Mouse (Mus musculus): ENCODE data around the gene Otud7a. TPM values are rescaled to one million over a fixed set of nuclear protein-coding genes. Genes with fewer than 3 reads are reported as not detected.

Otud7a gene
- polyA plus RNA-seq, 1 experiment from 2014 or later = 0.16 TPM

- no peak overlapping the region for H3K4me3 ChIP-seq (ENCODE audit: low read length)
- no peak for ATAC-seq (replicated peaks; ENCODE audit: extremely low read depth, insufficient read depth, low FRiP score)
- H3K36me3 ChIP-seq (ENCODE audit: control insufficient read depth, insufficient read depth) = no peaks in the 10 kb centered on the region
- no peak overlapping the region for H3K27ac ChIP-seq (ENCODE audit: low read length)
- H3K9me3 ChIP-seq (replicated peaks; ENCODE audit: control insufficient read depth, low read length) = no peaks in the 10 kb centered on the region
- WGBS = 63% methylated on average over 2 of the region's 2 CpGs
- no peaks in the 10 kb centered on the region for H3K4me1 ChIP-seq (ENCODE audit: control insufficient read depth, insufficient read depth, low read length)
- H3K27me3 ChIP-seq (ENCODE audit: control insufficient read depth, insufficient read depth, low read length) = no peaks in the 10 kb centered on the region
- H3K9ac ChIP-seq (ENCODE audit: low read length) = no peak overlapping the region
- no peak overlapping the region for H3K4me2 ChIP-seq (ENCODE audit: low read depth, low read length)
These were observed 145.8 kb downstream of the Otud7a start for GRCm38 (mm10) chr7:63590305-63590704.

GRCm38 (mm10) chr7:63591322-63591721 is 146.8 kb downstream of the Otud7a start:
- 64% methylated on average over 4 of the region's 4 CpGs for WGBS
- no peak overlapping the region for H3K4me3 ChIP-seq (ENCODE audit: low read length)
- ATAC-seq (replicated peaks; ENCODE audit: extremely low read depth, insufficient read depth, low FRiP score) = no peak
- H3K9ac ChIP-seq (ENCODE audit: low read length) = no peak overlapping the region
- no peaks in the 10 kb centered on the region for H3K9me3 ChIP-seq (replicated peaks; ENCODE audit: control insufficient read depth, low read length)
- H3K27ac ChIP-seq (ENCODE audit: low read length) = no peak overlapping the region
- no peaks in the 10 kb centered on the region for H3K27me3 ChIP-seq (ENCODE audit: control insufficient read depth, insufficient read depth, low read length)
- no peaks in the 10 kb centered on the region for H3K4me1 ChIP-seq (ENCODE audit: control insufficient read depth, insufficient read depth, low read length)
- no peak overlapping the region for H3K4me2 ChIP-seq (ENCODE audit: low read depth, low read length)
- H3K36me3 ChIP-seq (ENCODE audit: control insufficient read depth, insufficient read depth) = no peaks in the 10 kb centered on the region

- no peaks in the 10 kb centered on the region for H3K9me3 ChIP-seq (replicated peaks; ENCODE audit: control insufficient read depth, low read length)
- H3K27me3 ChIP-seq (ENCODE audit: control insufficient read depth, insufficient read depth, low read length) = no peaks in the 10 kb centered on the region
- H3K4me3 ChIP-seq (ENCODE audit: low read length) = no peak overlapping the region
- WGBS = 61% methylated on average over 3 of the region's 3 CpGs
- ATAC-seq (replicated peaks; ENCODE audit: extremely low read depth, insufficient read depth, low FRiP score) = no peak
- H3K36me3 ChIP-seq (ENCODE audit: control insufficient read depth, insufficient read depth) = no peaks in the 10 kb centered on the region
- no peak overlapping the region for H3K9ac ChIP-seq (ENCODE audit: low read length)
- no peak overlapping the region for H3K27ac ChIP-seq (ENCODE audit: low read length)
- H3K4me1 ChIP-seq (ENCODE audit: control insufficient read depth, insufficient read depth, low read length) = no peaks in the 10 kb centered on the region
- H3K4me2 ChIP-seq (ENCODE audit: low read depth, low read length) = no peak overlapping the region
These were observed 147.5 kb downstream of the Otud7a start for GRCm38 (mm10) chr7:63592061-63592460.

GRCm38 (mm10) chr7:63604827-63605226 is 160.3 kb downstream of the Otud7a start:
- H3K9me3 ChIP-seq (replicated peaks; ENCODE audit: control insufficient read depth, low read length) = no peaks in the 10 kb centered on the region
- no peak overlapping the region for H3K27ac ChIP-seq (ENCODE audit: low read length)
- H3K4me2 ChIP-seq (ENCODE audit: low read depth, low read length) = no peak overlapping the region
- no peak overlapping the region for H3K4me3 ChIP-seq (ENCODE audit: low read length)
- no peaks in the 10 kb centered on the region for H3K27me3 ChIP-seq (ENCODE audit: control insufficient read depth, insufficient read depth, low read length)
- no peaks in the 10 kb centered on the region for H3K4me1 ChIP-seq (ENCODE audit: control insufficient read depth, insufficient read depth, low read length)
- H3K36me3 ChIP-seq (ENCODE audit: control insufficient read depth, insufficient read depth) = no peaks in the 10 kb centered on the region
- 50% methylated on average over 1 of the region's 1 CpGs for WGBS
- H3K9ac ChIP-seq (ENCODE audit: low read length) = no peak overlapping the region
- no peak for ATAC-seq (replicated peaks; ENCODE audit: extremely low read depth, insufficient read depth, low FRiP score)

GRCm38 (mm10) chr7:63617018-63617417 is 172.5 kb downstream of the Otud7a start:
- no peak for ATAC-seq (replicated peaks; ENCODE audit: extremely low read depth, insufficient read depth, low FRiP score)
- Histone ChIP-seq H3K4me1 (ENCODE audit: control insufficient read depth, insufficient read depth, low read length) (no peaks in the 10 kb centered on the region), H3K36me3 (ENCODE audit: control insufficient read depth, insufficient read depth) (no peaks in the 10 kb centered on the region), H3K4me2 (ENCODE audit: low read depth, low read length) (no peak overlapping the region), H3K4me3 (ENCODE audit: low read length) (no peak overlapping the region), H3K9ac (ENCODE audit: low read length) (no peak overlapping the region), H3K27me3 (ENCODE audit: control insufficient read depth, insufficient read depth, low read length) (no peaks in the 10 kb centered on the region), H3K27ac (ENCODE audit: low read length) (no peak overlapping the region), H3K9me3 (replicated peaks; ENCODE audit: control insufficient read depth, low read length) (no peaks in the 10 kb centered on the region)
- 69% methylated on average over 3 of the region's 3 CpGs for WGBS

- Histone ChIP-seq H3K4me3 (ENCODE audit: low read length) (no peak overlapping the region), H3K27ac (ENCODE audit: low read length) (no peak overlapping the region), H3K36me3 (ENCODE audit: control insufficient read depth, insufficient read depth) (no peaks in the 10 kb centered on the region), H3K9ac (ENCODE audit: low read length) (no peak overlapping the region), H3K9me3 (replicated peaks; ENCODE audit: control insufficient read depth, low read length) (no peaks in the 10 kb centered on the region), H3K4me2 (ENCODE audit: low read depth, low read length) (no peak overlapping the region), H3K27me3 (ENCODE audit: control insufficient read depth, insufficient read depth, low read length) (no peaks in the 10 kb centered on the region), H3K4me1 (ENCODE audit: control insufficient read depth, insufficient read depth, low read length) (no peaks in the 10 kb centered on the region)
- WGBS = 84% methylated on average over 5 of the region's 5 CpGs
- ATAC-seq (replicated peaks; ENCODE audit: extremely low read depth, insufficient read depth, low FRiP score) = no peak
These were observed 176.3 kb downstream of the Otud7a start for GRCm38 (mm10) chr7:63620776-63621340.

DNA sequence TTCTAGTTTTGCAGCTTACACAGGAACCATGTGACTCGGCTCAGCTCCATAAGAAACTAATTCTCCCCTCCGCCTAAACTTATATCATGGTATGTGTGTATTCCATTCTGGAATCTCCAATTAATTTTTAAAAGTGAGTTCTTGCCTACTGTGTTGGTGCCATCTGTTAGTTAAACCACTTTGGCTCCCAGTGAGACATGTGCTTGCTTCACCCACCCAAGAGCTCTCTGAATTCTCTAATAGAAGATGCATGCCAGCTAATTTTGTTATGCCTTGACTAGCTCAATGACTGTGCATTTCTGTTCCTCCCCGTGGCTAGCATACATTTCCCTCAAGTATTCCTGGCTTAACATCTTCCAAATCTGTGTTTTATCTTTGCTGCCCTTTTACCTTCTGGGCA is 193.1 kb downstream of the Otud7a start:
- Histone ChIP-seq H3K9ac (ENCODE audit: low read length) (no peak overlapping the region), H3K27me3 (ENCODE audit: control insufficient read depth, insufficient read depth, low read length) (no peaks in the 10 kb centered on the region), H3K4me3 (ENCODE audit: low read length) (no peak overlapping the region), H3K4me2 (ENCODE audit: low read depth, low read length) (no peak overlapping the region), H3K9me3 (replicated peaks; ENCODE audit: control insufficient read depth, low read length) (peaks cover 3% of the 10 kb centered on the region; the same call in 1 of the 2 replicates), H3K36me3 (ENCODE audit: control insufficient read depth, insufficient read depth) (no peaks in the 10 kb centered on the region), H3K4me1 (ENCODE audit: control insufficient read depth, insufficient read depth, low read length) (no peaks in the 10 kb centered on the region), H3K27ac (ENCODE audit: low read length) (no peak overlapping the region)
- ATAC-seq (replicated peaks; ENCODE audit: extremely low read depth, insufficient read depth, low FRiP score) = no peak
- WGBS = 68% methylated on average over 3 of the region's 3 CpGs

GRCm38 (mm10) chr7:63644002-63644401 is 199.5 kb downstream of the Otud7a start:
- H3K9me3 ChIP-seq (replicated peaks; ENCODE audit: control insufficient read depth, low read length) = no peaks in the 10 kb centered on the region
- no peak overlapping the region for H3K4me3 ChIP-seq (ENCODE audit: low read length)
- no peak overlapping the region for H3K27ac ChIP-seq (ENCODE audit: low read length)
- no peak for ATAC-seq (replicated peaks; ENCODE audit: extremely low read depth, insufficient read depth, low FRiP score)
- no peaks in the 10 kb centered on the region for H3K27me3 ChIP-seq (ENCODE audit: control insufficient read depth, insufficient read depth, low read length)
- H3K36me3 ChIP-seq (ENCODE audit: control insufficient read depth, insufficient read depth) = no peaks in the 10 kb centered on the region
- 68% methylated on average over 1 of the region's 1 CpGs for WGBS
- H3K9ac ChIP-seq (ENCODE audit: low read length) = no peak overlapping the region
- no peak overlapping the region for H3K4me2 ChIP-seq (ENCODE audit: low read depth, low read length)
- H3K4me1 ChIP-seq (ENCODE audit: control insufficient read depth, insufficient read depth, low read length) = no peaks in the 10 kb centered on the region

DNA sequence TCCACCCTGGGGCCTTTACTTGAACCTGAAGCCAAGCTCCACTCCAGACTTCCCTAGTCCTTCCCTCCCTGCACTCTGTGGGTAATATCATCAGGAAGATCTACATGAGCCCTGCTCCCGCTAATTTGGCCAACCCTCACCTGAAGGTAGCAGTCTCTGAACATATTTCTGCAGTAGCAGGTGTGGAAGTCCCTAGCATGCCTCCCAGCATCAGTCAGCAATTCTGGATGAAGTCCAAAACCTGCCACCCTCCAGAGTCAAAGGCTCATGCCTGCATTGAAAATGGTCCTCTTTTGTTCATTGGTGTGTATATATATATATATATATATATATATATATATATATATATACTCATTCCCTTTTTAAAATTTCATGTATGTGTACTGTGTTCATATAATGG is 202.6 kb downstream of the Otud7a start:
- no peak for ATAC-seq (replicated peaks; ENCODE audit: extremely low read depth, insufficient read depth, low FRiP score)
- Histone ChIP-seq H3K4me2 (ENCODE audit: low read depth, low read length) (no peak overlapping the region), H3K9me3 (replicated peaks; ENCODE audit: control insufficient read depth, low read length) (no peaks in the 10 kb centered on the region), H3K9ac (ENCODE audit: low read length) (no peak overlapping the region), H3K4me1 (ENCODE audit: control insufficient read depth, insufficient read depth, low read length) (no peaks in the 10 kb centered on the region), H3K36me3 (ENCODE audit: control insufficient read depth, insufficient read depth) (no peaks in the 10 kb centered on the region), H3K27ac (ENCODE audit: low read length) (no peak overlapping the region), H3K27me3 (ENCODE audit: control insufficient read depth, insufficient read depth, low read length) (no peaks in the 10 kb centered on the region), H3K4me3 (ENCODE audit: low read length) (no peak overlapping the region)
- 60% methylated on average over 1 of the region's 1 CpGs for WGBS
